Mouse (Mus musculus): Measurements from ENCODE around the gene Hemgn. TPM values are rescaled to one million over a fixed set of nuclear protein-coding genes. Genes with fewer than 3 reads are reported as not detected.

The Hemgn gene
- polyA plus RNA-seq, 1 experiment from 2014 or later = 2.4 TPM

DNA sequence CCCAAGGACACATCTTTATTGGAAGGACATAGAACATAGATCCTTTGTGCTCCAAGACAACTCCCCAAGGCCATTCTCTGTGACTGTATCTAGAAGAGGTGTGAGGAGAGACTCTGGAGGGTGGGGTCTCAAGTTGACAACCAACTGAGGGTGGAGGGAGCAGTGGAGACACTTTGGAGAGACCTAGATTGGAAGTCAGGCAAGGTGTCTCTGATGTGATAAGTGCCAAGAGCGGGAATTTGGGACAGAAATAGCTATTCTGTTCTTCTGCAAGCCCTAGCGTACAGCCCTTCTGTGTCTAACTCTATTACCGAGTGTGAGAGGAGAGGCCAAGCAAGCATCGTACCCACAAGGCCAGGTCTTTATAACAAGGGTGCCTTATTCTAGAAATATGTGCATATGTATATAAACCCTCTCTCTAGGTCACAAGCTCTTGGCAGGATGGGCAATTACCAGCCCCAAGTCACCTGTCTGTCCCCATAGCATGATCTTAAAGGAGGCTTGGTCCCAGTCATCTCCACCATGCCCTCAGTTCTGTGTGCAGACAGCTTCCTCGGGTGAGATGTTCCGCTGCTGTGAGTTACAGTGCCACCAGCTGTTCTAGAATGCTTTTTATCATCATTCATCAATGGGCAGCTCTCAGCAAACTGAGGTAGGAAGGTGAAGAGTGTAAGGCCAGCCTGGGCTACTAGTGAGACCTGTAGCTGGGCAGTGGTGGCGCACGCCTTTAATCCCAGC is 6.2 kb downstream of the Hemgn start:
- H3K4me3 ChIP-seq = no peak overlapping the region
- no peaks in the 10 kb centered on the region for H3K27me3 ChIP-seq
- H3K9me3 ChIP-seq = no peaks in the 10 kb centered on the region
- no peaks in the 10 kb centered on the region for H3K36me3 ChIP-seq
- H3K4me1 ChIP-seq = no peaks in the 10 kb centered on the region
- H3K27ac ChIP-seq = no peak overlapping the region
- ATAC-seq (ENCODE audit: insufficient number of reproducible peaks, low FRiP score, low TSS enrichment, low read depth) = no peak
- H3K4me2 ChIP-seq = no peak overlapping the region
- no peak overlapping the region for H3K9ac ChIP-seq
- 85% methylated on average over 8 of the region's 8 CpGs for WGBS

GRCm38 (mm10) chr4:46404042-46404795 is 9.1 kb downstream of the Hemgn start:
- no peak overlapping the region for H3K4me2 ChIP-seq
- no peak overlapping the region for H3K27ac ChIP-seq
- no peak overlapping the region for H3K4me3 ChIP-seq
- H3K36me3 ChIP-seq = no peaks in the 10 kb centered on the region
- no peak overlapping the region for H3K9ac ChIP-seq
- ATAC-seq (ENCODE audit: insufficient number of reproducible peaks, low FRiP score, low TSS enrichment, low read depth) = no peak
- no peaks in the 10 kb centered on the region for H3K9me3 ChIP-seq
- no peaks in the 10 kb centered on the region for H3K4me1 ChIP-seq
- 74% methylated on average over 6 of the region's 6 CpGs for WGBS
- no peaks in the 10 kb centered on the region for H3K27me3 ChIP-seq

DNA sequence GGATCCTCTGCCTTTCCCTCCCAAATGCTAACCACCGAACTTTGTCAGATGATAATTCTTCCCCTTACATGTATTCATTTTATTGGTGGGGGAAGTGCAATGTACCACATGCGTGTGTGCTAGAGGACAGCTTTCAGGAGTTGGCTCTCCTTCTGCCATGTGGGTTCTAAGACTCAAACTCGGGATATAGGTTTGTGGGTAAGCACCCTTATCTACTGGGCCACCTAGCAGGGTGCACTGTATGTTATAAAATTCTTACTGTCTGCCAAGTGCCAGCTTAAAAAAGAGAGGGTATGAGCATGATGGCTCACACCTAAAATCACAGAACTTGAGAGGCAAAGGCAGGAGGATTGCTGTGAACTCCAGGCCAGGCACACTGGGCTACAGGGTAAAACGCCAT is 14.5 kb downstream of the Hemgn start:
- H3K4me1 ChIP-seq = no peaks in the 10 kb centered on the region
- ATAC-seq (ENCODE audit: insufficient number of reproducible peaks, low FRiP score, low TSS enrichment, low read depth) = no peak
- H3K27me3 ChIP-seq = no peaks in the 10 kb centered on the region
- no peak overlapping the region for H3K27ac ChIP-seq
- H3K4me2 ChIP-seq = no peak overlapping the region
- H3K9me3 ChIP-seq = no peaks in the 10 kb centered on the region
- 75% methylated on average over 4 of the region's 4 CpGs for WGBS
- no peak overlapping the region for H3K9ac ChIP-seq
- no peak overlapping the region for H3K4me3 ChIP-seq
- H3K36me3 ChIP-seq = no peaks in the 10 kb centered on the region

DNA sequence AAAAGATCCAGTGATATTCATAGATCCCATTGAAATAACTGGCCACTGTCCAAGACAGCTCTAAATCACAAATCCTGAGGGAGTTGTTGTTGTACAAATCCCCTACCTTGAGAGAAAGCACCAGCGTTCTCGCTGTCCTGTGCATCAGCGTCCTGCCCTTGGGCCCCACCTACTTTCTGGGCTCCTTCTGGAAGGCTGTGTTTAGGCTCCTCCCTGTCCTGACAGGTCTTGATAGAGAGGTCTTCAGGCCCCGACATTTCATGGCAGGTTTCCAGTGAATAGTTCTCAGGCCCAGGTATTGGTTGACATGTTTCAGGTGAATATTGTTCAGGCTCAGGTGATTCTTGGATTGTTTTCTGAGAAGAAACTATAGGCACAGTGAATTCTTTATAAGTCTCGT is 17.6 kb downstream of the Hemgn start:
- no peak overlapping the region for H3K9ac ChIP-seq
- no peak overlapping the region for H3K4me3 ChIP-seq
- H3K27me3 ChIP-seq = peaks cover 5% of the 10 kb centered on the region; the same call in 1 of the 2 replicates
- no peak overlapping the region for H3K27ac ChIP-seq
- no peak overlapping the region for H3K4me2 ChIP-seq
- no peaks in the 10 kb centered on the region for H3K4me1 ChIP-seq
- H3K36me3 ChIP-seq = no peaks in the 10 kb centered on the region
- ATAC-seq (ENCODE audit: insufficient number of reproducible peaks, low FRiP score, low TSS enrichment, low read depth) = no peak
- H3K9me3 ChIP-seq = no peaks in the 10 kb centered on the region
- WGBS = 30% methylated on average over 5 of the region's 5 CpGs

GRCm38 (mm10) chr4:46394388-46394787 is 18.9 kb downstream of the Hemgn start:
- Histone ChIP-seq H3K4me2 (no peak overlapping the region), H3K9ac (no peak overlapping the region), H3K27me3 (peaks cover 5% of the 10 kb centered on the region; the same call in 1 of the 2 replicates), H3K9me3 (no peaks in the 10 kb centered on the region), H3K4me3 (no peak overlapping the region), H3K4me1 (0 out of 2 replicates have a peak, but pooled peaks cover 3% of the 10 kb centered on the region), H3K27ac (no peak overlapping the region), H3K36me3 (no peaks in the 10 kb centered on the region)
- WGBS = 72% methylated on average over 2 of the region's 2 CpGs
- ATAC-seq (ENCODE audit: insufficient number of reproducible peaks, low FRiP score, low TSS enrichment, low read depth) = no peak

- no peaks in the 10 kb centered on the region for H3K9me3 ChIP-seq
- H3K36me3 ChIP-seq = peaks cover 9% of the 10 kb centered on the region
- peak overlapping the region; percentile 59 for H3K4me2 ChIP-seq
- H3K27ac ChIP-seq = peak overlapping the region; percentile 94
- ATAC-seq (ENCODE audit: insufficient number of reproducible peaks, low FRiP score, low TSS enrichment, low read depth) = no peak
- H3K27me3 ChIP-seq = peaks cover 5% of the 10 kb centered on the region; the same call in 1 of the 2 replicates
- peak overlapping the region; percentile 63 for H3K4me3 ChIP-seq
- 0 out of 2 replicates have a peak, but pooled peaks cover 3% of the 10 kb centered on the region for H3K4me1 ChIP-seq
- peak overlapping the region; percentile 75; the same call in 1 of the 2 replicates for H3K9ac ChIP-seq
- 22% methylated on average over 9 of the region's 9 CpGs for WGBS
These were observed 22.8 kb downstream of the Hemgn start for GRCm38 (mm10) chr4:46390390-46390970.

DNA sequence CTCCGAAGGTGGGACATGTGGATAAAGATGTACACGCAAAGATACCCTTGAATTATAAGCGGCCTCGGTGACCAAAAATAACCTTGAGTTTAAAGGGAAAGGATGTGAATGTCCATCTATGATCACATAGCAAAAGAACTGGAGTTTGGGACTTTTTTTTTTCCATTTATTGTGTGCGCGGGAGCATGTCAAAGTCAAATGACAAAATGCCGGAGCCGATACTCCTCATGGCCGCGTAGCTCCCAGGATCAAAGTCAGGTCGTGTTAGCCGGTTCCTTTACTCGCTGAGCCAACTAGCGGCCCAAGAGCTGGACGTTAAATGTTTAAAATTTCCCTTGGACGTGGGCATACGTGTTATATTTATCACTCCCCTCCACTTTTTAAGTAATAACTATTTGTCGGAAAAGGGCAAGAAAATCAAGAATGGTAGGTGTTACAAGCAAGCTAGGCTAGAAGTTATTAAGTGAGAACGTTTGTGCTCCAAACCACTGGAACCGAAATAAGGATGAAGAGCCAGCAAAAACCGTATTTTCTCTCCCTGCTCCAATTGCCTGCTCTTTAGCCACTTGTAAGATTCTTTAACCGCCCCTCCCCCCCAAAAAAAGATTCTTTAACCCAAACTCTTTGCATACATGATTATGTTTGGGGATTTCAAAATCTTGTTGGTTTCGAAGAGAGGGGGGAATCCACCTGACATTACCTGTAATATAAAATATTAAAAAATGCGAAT is 23.5 kb downstream of the Hemgn start:
- Histone ChIP-seq H3K9me3 (no peaks in the 10 kb centered on the region), H3K36me3 (peaks cover 16% of the 10 kb centered on the region), H3K27me3 (peaks cover 5% of the 10 kb centered on the region; the same call in 1 of the 2 replicates), H3K4me3 (peak overlapping the region; percentile 63), H3K4me2 (peak overlapping the region; percentile 59), H3K27ac (peak overlapping the region; percentile 94), H3K9ac (peak overlapping the region; percentile 75), H3K4me1 (0 out of 2 replicates have a peak, but pooled peaks cover 3% of the 10 kb centered on the region)
- WGBS = 2% methylated on average over 24 of the region's 24 CpGs
- no peak for ATAC-seq (ENCODE audit: insufficient number of reproducible peaks, low FRiP score, low TSS enrichment, low read depth)

DNA sequence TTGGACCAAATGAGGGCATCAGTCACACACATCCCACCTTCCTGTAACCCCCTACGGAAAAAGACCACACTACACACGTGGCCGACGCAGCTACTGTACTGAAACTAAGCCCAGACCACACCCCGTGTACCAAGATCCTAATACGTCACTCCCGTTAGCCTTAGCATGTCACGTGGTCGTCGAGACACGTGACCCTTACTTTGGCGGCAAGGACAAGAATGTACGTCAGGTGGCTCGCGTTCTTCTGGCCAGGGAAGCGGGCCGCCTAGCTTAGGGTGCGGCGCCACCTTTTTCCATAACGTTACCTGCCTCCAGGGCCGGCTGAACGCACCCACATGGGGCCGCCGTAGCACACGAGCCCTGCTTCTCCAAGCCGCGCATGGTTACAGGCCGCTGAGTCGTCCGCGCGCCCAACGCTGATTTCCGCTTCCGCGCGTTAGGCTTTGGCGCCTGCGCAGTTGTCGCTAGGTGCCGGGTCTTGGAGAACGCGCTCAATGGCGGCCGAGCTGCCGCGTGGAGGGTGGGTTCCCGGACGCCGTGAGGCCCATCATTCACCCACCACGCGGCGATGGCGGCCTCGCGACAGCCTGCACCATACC is 24.2 kb downstream of the Hemgn start, which contains the start of gene Trmo:
Gene Trmo, minus strand, starts transcription at position 425 of the 599 bp plus-strand sequence.
- Histone ChIP-seq H3K4me1 (0 out of 2 replicates have a peak, but pooled peaks cover 3% of the 10 kb centered on the region), H3K27ac (peak within 1 kb of the TSS; percentile 94), H3K9ac (peak within 1 kb of the TSS; percentile 75), H3K4me3 (peak within 1 kb of the TSS; percentile 63), H3K4me2 (peak within 1 kb of the TSS; percentile 59), H3K36me3 (peaks cover 22% of the 10 kb centered on the region), H3K9me3 (no peaks in the 10 kb centered on the region), H3K27me3 (peaks cover 5% of the 10 kb centered on the region; the same call in 1 of the 2 replicates)
- ATAC-seq (ENCODE audit: insufficient number of reproducible peaks, low FRiP score, low TSS enrichment, low read depth) = peak; percentile 95
- WGBS = under 1% methylated on average over 56 of the region's 56 CpGs

GRCm38 (mm10) chr4:46388556-46388955 is 24.8 kb downstream of the Hemgn start:
- 17% methylated on average over 5 of the region's 5 CpGs for WGBS
- H3K9me3 ChIP-seq = no peaks in the 10 kb centered on the region
- H3K27me3 ChIP-seq = peaks cover 5% of the 10 kb centered on the region; the same call in 1 of the 2 replicates
- peak overlapping the region; percentile 63 for H3K4me3 ChIP-seq
- ATAC-seq (ENCODE audit: insufficient number of reproducible peaks, low FRiP score, low TSS enrichment, low read depth) = no peak
- 0 out of 2 replicates have a peak, but pooled peaks cover 3% of the 10 kb centered on the region for H3K4me1 ChIP-seq
- 0 out of 2 replicates have a peak overlapping the region, but pooled peaks have one; percentile 75 for H3K9ac ChIP-seq
- H3K36me3 ChIP-seq = peaks cover 28% of the 10 kb centered on the region
- H3K4me2 ChIP-seq = peak overlapping the region; percentile 59
- H3K27ac ChIP-seq = peak overlapping the region; percentile 94

- H3K9ac ChIP-seq = no peak overlapping the region
- no peak overlapping the region for H3K27ac ChIP-seq
- ATAC-seq (ENCODE audit: insufficient number of reproducible peaks, low FRiP score, low TSS enrichment, low read depth) = peak; percentile 57; the same call in 1 of the 2 replicates
These were observed 38.4 kb downstream of the Hemgn start for GRCm38 (mm10) chr4:46374869-46375368.

More at GRCm38 (mm10) chr4:46374869-46375368, 38.4 kb downstream of the Hemgn start:
- Histone ChIP-seq H3K36me3 (peaks cover 22% of the 10 kb centered on the region), H3K27me3 (0 out of 2 replicates have a peak, but pooled peaks cover under 1% of the 10 kb centered on the region), H3K4me2 (peak overlapping the region; percentile 63), H3K4me1 (peaks cover 11% of the 10 kb centered on the region; the same call in 1 of the 2 replicates), H3K9me3 (no peaks in the 10 kb centered on the region), H3K4me3 (peak overlapping the region; percentile 38)
- 17% methylated on average over 22 of the region's 22 CpGs for WGBS
